Mouse (Mus musculus) forelimb bud, embryonic 11.5 days (tissue): ENCODE measurements around the gene Kcnh6.
A peak's percentile ranks its signal among the peaks of the same experiment; 100 is the strongest.

ENCODE experiments used
- DNase-seq: peaks from one replicate; pipeline ENCODE4 v3.0.0-alpha.2; 2012; ENCODE audit warnings: low read depth, low spot score

Gene Kcnh6

DNA sequence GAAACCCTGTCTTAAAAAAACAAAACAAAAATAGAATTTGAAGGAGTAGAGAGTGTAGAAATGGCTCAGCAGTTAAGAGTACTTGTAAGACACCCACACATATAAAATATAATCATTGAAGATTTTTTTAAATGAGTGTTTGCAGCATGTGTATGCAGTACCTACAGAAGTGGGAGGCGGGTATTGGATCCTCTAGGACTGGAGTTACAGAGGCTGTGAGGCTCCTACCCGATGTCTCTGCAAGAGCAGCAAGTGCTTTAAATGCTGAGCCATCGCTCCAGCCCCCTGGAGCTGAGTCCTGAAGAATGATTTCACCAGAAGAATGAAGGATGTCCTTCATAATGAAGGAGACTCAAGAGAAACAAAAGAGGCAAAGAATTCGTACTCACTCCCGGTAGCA lies 55.8 kb downstream of the Kcnh6 start:
- no peak for DNase-seq

DNA sequence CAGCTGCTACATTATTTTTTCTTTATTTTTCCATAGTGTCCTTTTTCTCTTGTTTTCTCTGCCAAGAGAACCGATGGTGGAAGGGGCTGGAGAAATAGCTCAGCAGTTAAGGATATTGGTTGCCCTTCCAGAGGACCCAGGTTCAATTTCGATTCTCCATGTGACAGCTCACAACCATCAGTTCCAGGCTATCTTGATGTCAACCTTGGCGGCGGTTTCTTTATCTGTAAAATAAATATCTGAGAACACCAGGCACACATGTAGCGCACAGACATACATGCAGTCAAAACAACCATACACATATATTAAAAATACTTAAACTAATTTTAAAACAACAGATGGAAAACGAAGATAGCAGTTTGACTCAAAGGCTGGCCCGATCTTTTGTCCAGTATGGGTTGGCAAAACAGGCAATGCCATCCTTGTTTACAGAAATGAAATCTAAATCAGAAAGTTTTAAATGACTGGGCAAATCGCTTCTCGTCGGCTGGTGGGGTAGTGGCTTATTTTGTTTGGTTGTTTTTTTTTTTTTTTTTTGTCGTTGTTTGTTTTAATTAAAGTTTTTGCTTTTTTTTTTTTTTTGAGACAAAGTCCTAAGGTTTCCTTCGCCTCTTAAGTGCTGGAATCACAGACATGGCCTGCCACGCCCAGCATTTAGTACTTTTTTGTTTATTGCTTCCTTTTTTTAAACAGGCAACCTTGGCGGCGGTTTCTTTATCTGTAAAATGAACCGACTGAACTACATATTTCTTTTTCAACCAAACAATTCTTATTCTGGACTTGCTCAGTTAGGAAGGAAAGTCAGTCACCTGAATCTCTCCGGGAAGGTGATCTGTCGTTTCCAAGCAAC lies 57.4 kb downstream of the Kcnh6 start:
- no peak for DNase-seq

DNA sequence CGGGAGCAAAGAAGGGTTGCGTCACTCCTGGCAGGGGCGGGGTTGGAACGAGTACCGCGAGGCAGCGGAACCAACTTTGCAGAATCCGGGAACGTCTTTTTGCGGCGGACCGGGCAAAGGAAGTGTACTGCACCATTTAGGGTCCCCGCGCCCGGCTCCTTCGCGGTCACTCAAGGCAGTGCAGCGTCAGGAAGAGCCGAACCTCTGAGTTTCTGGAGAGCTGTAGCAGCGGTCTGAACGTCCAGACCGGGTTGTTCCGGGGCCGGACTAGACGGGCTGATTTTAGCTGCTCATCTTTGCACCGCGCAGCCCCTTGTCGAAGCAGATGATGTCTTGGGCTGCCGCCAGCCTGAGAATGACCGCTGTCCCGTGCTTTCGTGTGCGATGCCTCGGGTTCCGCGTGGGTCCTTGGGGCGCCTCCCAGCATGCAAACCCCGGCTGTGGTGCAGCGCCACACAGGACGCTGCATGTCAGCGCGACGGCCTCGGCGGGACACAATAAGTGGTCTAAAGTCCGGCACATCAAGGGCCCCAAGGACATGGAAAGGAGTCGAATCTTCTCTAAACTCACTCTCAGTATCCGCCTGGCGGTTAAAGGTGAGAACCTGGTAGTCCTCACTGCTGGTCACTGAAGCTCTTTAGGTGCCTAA lies 58.1 kb downstream of the Kcnh6 start, which contains the start of gene Taco1:
Taco1 (plus strand) TSS at position 139 of the 649 bp plus-strand sequence.
- DNase-seq = peak; percentile 95

DNA sequence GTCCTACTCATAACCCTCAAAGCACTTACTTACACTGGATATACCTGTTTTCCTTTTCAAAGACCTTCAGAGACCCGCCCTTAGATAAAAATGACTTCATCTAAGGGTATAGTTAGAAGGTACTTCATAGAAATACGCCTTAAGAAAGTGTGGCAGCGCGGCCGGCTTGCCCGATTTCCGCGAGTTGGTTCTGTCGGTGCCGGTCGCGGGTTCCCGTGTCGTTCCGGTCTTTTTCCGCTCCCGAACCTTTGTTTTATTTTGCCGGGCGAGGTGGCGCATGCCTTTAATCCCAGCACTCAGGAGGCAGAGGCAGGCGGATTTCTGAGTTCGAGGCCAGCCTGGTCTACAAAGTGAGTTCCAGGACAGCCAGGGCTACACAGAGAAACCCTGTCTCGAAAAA lies 58.7 kb downstream of the Kcnh6 start:
- DNase-seq = peak; percentile 100

DNA sequence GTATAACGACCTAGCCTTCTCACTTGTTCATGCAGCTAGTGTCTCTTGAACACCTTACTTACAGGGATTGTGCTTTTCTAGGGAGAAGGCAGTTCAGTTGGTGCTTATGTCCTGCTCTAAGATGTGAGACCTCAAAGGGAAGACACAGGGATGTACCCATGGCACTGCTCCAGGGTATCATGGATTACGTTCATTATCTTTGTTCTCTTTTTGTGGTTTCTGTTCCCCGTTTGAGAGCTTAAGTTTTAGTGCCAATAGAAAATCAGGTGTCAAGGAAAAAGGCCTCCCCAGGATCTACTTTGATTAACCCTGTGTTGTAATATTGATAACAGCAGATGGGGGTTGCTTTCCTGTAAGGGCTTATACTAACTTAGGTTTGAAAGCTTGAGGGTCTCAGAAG lies 65.8 kb downstream of the Kcnh6 start:
- DNase-seq = no peak

DNA sequence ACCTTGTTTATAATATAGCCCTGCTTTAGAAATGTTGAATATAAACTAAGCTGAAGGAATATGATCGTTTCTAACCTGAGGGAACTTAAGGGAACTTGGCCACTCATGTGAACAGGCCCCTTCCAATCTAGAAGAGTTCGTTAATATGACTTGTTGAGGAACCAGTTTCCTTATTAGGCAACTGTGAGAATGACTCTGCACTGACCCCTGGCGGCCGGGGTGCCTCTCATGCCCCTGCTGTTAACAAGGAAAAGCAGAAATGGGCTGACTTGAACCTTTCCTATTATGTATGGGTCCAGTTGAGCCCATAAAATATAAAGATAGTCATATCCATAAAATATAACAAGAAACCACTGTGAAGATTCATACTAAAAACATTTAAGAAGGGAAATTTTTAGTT lies 68.4 kb downstream of the Kcnh6 start:
- DNase-seq = peak; percentile 64
